In genomic region chr5:105625504-105626150, GRCm38 (mm10) we compare ENCODE assay signal across 9 mouse cellular contexts.
DNase-seq lines count a peak whose midpoint lies in the region; ATAC-seq lines count a peak whose summit lies in the region.
"Had no signal": no experiment of that assay in that cellular context is flagged by ENCODE, and none has a peak within 500 bp of the region (broad histone marks: within the 10 kb centered on the region; RNA-seq: fewer than 3 reads in every experiment).

No protein-coding gene starts in this region.

- 56% methylated on average over 8 of the region's 8 CpGs for WGBS in embryonic facial prominence, embryonic 13.5 days
- WGBS in intestine, embryonic 16.5 days: 67% methylated on average over 8 of the region's 8 CpGs
- WGBS in liver, embryonic 16.5 days (ENCODE audit: insufficient replicate concordance): 37% methylated on average over 8 of the region's 8 CpGs

- H3K27ac ChIP-seq in embryonic facial prominence, embryonic 13.5 days: 0 out of 2 replicates have a peak overlapping the region, but pooled peaks have one; percentile 28
- H3K27ac ChIP-seq in intestine, embryonic 16.5 days (ENCODE audit: low read length): peak overlapping the region; percentile 25; the same call in 1 of the 2 replicates
- no peak overlapping the region for H3K27ac ChIP-seq in liver, embryonic 16.5 days (ENCODE audit: low read length)
- H3K27ac ChIP-seq: forebrain, embryonic 13.5 days had no signal

- no peaks in the 10 kb centered on the region for H3K36me3 ChIP-seq in embryonic facial prominence, embryonic 13.5 days
- H3K36me3 ChIP-seq in intestine, embryonic 16.5 days (ENCODE audit: control insufficient read depth, insufficient read depth, low read length): no peaks in the 10 kb centered on the region
- H3K36me3 ChIP-seq in liver, embryonic 16.5 days (ENCODE audit: control insufficient read depth, insufficient read depth): no peaks in the 10 kb centered on the region

- DNase-seq in kidney, adult 11 months: peak; percentile 57
- DNase-seq in kidney, adult 18-20 months: no peak
- DNase-seq in testis, postnatal 14 days (ENCODE audit: low spot score): no peak
- DNase-seq in urinary bladder, postnatal 36 days (ENCODE audit: low spot score in 2 of 2): no peak
- no peak for DNase-seq in c-Kit-positive CD71-positive TER-119-positive erythroid progenitor cells, embryonic 14.5 days (ENCODE audit: low spot score)

- H3K4me3 ChIP-seq in embryonic facial prominence, embryonic 13.5 days: no peak overlapping the region
- H3K4me3 ChIP-seq in intestine, embryonic 16.5 days (ENCODE audit: low read length): no peak overlapping the region
- H3K4me3 ChIP-seq in liver, embryonic 16.5 days (ENCODE audit: low read depth, low read length): no peak overlapping the region
- H3K4me3 ChIP-seq: forebrain, embryonic 13.5 days had no signal

- no peaks in the 10 kb centered on the region for H3K9me3 ChIP-seq in embryonic facial prominence, embryonic 13.5 days
- H3K9me3 ChIP-seq in intestine, embryonic 16.5 days (ENCODE audit: control insufficient read depth, low read length): no peaks in the 10 kb centered on the region
- no peaks in the 10 kb centered on the region for H3K9me3 ChIP-seq in liver, embryonic 16.5 days (replicated peaks; ENCODE audit: control insufficient read depth, low read length)
- H3K9me3 ChIP-seq: forebrain, embryonic 13.5 days had no signal

- no peak overlapping the region for H3K9ac ChIP-seq in embryonic facial prominence, embryonic 13.5 days
- no peak overlapping the region for H3K9ac ChIP-seq in intestine, embryonic 16.5 days (ENCODE audit: low read depth, low read length)
- H3K9ac ChIP-seq in liver, embryonic 16.5 days (ENCODE audit: low read depth, low read length): no peak overlapping the region
- H3K9ac ChIP-seq: forebrain, embryonic 13.5 days had no signal

- peak overlapping the region; percentile 11; the same call in 1 of the 2 replicates for H3K4me2 ChIP-seq in embryonic facial prominence, embryonic 13.5 days
- H3K4me2 ChIP-seq in intestine, embryonic 16.5 days (ENCODE audit: low read depth, low read length): no peak overlapping the region
- H3K4me2 ChIP-seq in liver, embryonic 16.5 days (ENCODE audit: low read depth, low read length): no peak overlapping the region
- H3K4me2 ChIP-seq: forebrain, embryonic 13.5 days had no signal

- no peak for ATAC-seq in embryonic facial prominence, embryonic 13.5 days (ENCODE audit: insufficient number of reproducible peaks, insufficient read depth, low FRiP score, low TSS enrichment, low read depth)
- ATAC-seq in intestine, embryonic 16.5 days: no peak
- peak; percentile 39; the same call in 1 of the 2 replicates for ATAC-seq in liver, embryonic 16.5 days (ENCODE audit: low read depth)
- ATAC-seq: forebrain, embryonic 13.5 days had no signal

- H3K4me1 ChIP-seq in embryonic facial prominence, embryonic 13.5 days: peaks cover 23% of the 10 kb centered on the region
- H3K4me1 ChIP-seq in intestine, embryonic 16.5 days (ENCODE audit: control insufficient read depth, insufficient read depth, low read length): no peaks in the 10 kb centered on the region
- H3K4me1 ChIP-seq in liver, embryonic 16.5 days (ENCODE audit: control insufficient read depth, low read depth, low read length): no peaks in the 10 kb centered on the region
- H3K4me1 ChIP-seq: forebrain, embryonic 13.5 days had no signal

- no peaks in the 10 kb centered on the region for H3K27me3 ChIP-seq in embryonic facial prominence, embryonic 13.5 days
- no peaks in the 10 kb centered on the region for H3K27me3 ChIP-seq in intestine, embryonic 16.5 days (replicated peaks; ENCODE audit: control insufficient read depth, insufficient read depth, low read length)
- H3K27me3 ChIP-seq in liver, embryonic 16.5 days (ENCODE audit: control insufficient read depth, insufficient read depth, low read depth, low read length): no peaks in the 10 kb centered on the region
- H3K27me3 ChIP-seq: forebrain, embryonic 13.5 days had no signal
